Mouse (Mus musculus): ENCODE data around the gene Hgd.

The Hgd gene

GRCm38 (mm10) chr16:37579994-37580393, at the start of gene Hgd:
TSS of gene Hgd (plus strand) at chr16:37580153.
- DNase-seq (ENCODE audit: extremely low read depth, low read depth, low spot score): no peak

- no peak for DNase-seq (ENCODE audit: extremely low read depth, low read depth, low spot score)
Measured at GRCm38 (mm10) chr16:37530170-37530569, 49.8 kb upstream of the Hgd start.

GRCm38 (mm10) chr16:37532046-37532445, 47.9 kb upstream of the Hgd start:
- no peak for DNase-seq (ENCODE audit: extremely low read depth, low read depth, low spot score)

GRCm38 (mm10) chr16:37533369-37534068, 46.4 kb upstream of the Hgd start:
- no peak for DNase-seq (ENCODE audit: extremely low read depth, low read depth, low spot score)

- no peak for DNase-seq (ENCODE audit: extremely low read depth, low read depth, low spot score)
Measured at GRCm38 (mm10) chr16:37539240-37539610, 40.7 kb upstream of the Hgd start.

GRCm38 (mm10) chr16:37539611-37540580, 40.1 kb upstream of the Hgd start, which contains the start of the genes Gtf2e1 and Rabl3:
TSS of gene Gtf2e1 (minus strand) at chr16:37539789.
TSS of gene Rabl3 (plus strand) at chr16:37539885.
- DNase-seq (ENCODE audit: extremely low read depth, low read depth, low spot score): peak; percentile 91

- no peak for DNase-seq (ENCODE audit: extremely low read depth, low read depth, low spot score)
Measured at GRCm38 (mm10) chr16:37540776-37541175, 39.2 kb upstream of the Hgd start.

GRCm38 (mm10) chr16:37546312-37546711, 33.6 kb upstream of the Hgd start:
- DNase-seq (ENCODE audit: extremely low read depth, low read depth, low spot score): no peak

- no peak for DNase-seq (ENCODE audit: extremely low read depth, low read depth, low spot score)
Measured at GRCm38 (mm10) chr16:37550266-37550665, 29.7 kb upstream of the Hgd start.

GRCm38 (mm10) chr16:37550981-37551380, 29.0 kb upstream of the Hgd start:
- DNase-seq (ENCODE audit: extremely low read depth, low read depth, low spot score): no peak

GRCm38 (mm10) chr16:37552824-37553223, 27.1 kb upstream of the Hgd start:
- no peak for DNase-seq (ENCODE audit: extremely low read depth, low read depth, low spot score)

GRCm38 (mm10) chr16:37562414-37562813, 17.5 kb upstream of the Hgd start:
- DNase-seq (ENCODE audit: extremely low read depth, low read depth, low spot score): no peak

- no peak for DNase-seq (ENCODE audit: extremely low read depth, low read depth, low spot score)
Measured at GRCm38 (mm10) chr16:37562961-37563360, 17.0 kb upstream of the Hgd start.

- DNase-seq (ENCODE audit: extremely low read depth, low read depth, low spot score): no peak
Measured at GRCm38 (mm10) chr16:37565117-37565516, 14.8 kb upstream of the Hgd start.

GRCm38 (mm10) chr16:37566107-37566506, 13.8 kb upstream of the Hgd start:
- DNase-seq (ENCODE audit: extremely low read depth, low read depth, low spot score): no peak

- no peak for DNase-seq (ENCODE audit: extremely low read depth, low read depth, low spot score)
Measured at GRCm38 (mm10) chr16:37567113-37568050, 12.6 kb upstream of the Hgd start.

GRCm38 (mm10) chr16:37571554-37571953, 8.4 kb upstream of the Hgd start:
- DNase-seq (ENCODE audit: extremely low read depth, low read depth, low spot score): no peak

- DNase-seq (ENCODE audit: extremely low read depth, low read depth, low spot score): no peak
Measured at GRCm38 (mm10) chr16:37572117-37572754, 7.7 kb upstream of the Hgd start.

GRCm38 (mm10) chr16:37573061-37573460, 6.9 kb upstream of the Hgd start:
- no peak for DNase-seq (ENCODE audit: extremely low read depth, low read depth, low spot score)

GRCm38 (mm10) chr16:37575325-37575724, 4.6 kb upstream of the Hgd start:
- no peak for DNase-seq (ENCODE audit: extremely low read depth, low read depth, low spot score)
